Mouse (Mus musculus) embryonic facial prominence, embryonic 11.5 days (tissue): ENCODE measurements around the gene Smad3. TPM values are rescaled to one million over a fixed set of nuclear protein-coding genes. Genes with fewer than 3 reads are reported as not detected.

Source experiments
- ATAC-seq: fragments of 200-750 bp; cut with Nextera tagmentation; replicated peaks from 2 replicates; pipeline ENCODE4 v1.8.0; 2017; ENCODE audit warnings: low read depth; ENCODE audit not compliant: insufficient number of reproducible peaks, low FRiP score, low TSS enrichment
- DNase-seq: peaks from one replicate; pipeline ENCODE4 v3.0.0-alpha.2; 2015; ENCODE audit warnings: low spot score
- H3K27ac ChIP-seq: fragments of 300-500 bp; sonication (generic); replicated peaks from 2 replicates; pipeline ENCODE4 v1.5.1; 2014; ENCODE audit warnings: mild to moderate bottlenecking, low read depth, low read length, control low read depth
- H3K27me3 ChIP-seq: fragments of 300-500 bp; sonication (generic); 2 replicates; pipeline ENCODE4 v1.6.1; 2014; ENCODE audit warnings: mild to moderate bottlenecking, low read length, moderate library complexity, mixed read lengths; ENCODE audit not compliant: control insufficient read depth, insufficient read depth
- H3K36me3 ChIP-seq: fragments of 300-500 bp; sonication (generic); replicated peaks from 2 replicates; pipeline ENCODE4 v1.6.1; 2014; ENCODE audit warnings: low read depth, mild to moderate bottlenecking, low read length, moderate library complexity, mixed read lengths; ENCODE audit not compliant: control insufficient read depth, insufficient read depth
- H3K4me1 ChIP-seq: fragments of 300-500 bp; sonication (generic); 2 replicates; pipeline ENCODE4 v1.6.1; 2014; ENCODE audit warnings: low read length, mixed read lengths; ENCODE audit not compliant: control insufficient read depth, insufficient read depth
- H3K4me2 ChIP-seq: fragments of 300-500 bp; sonication (generic); 2 replicates; pipeline ENCODE4 v1.6.1; 2014; ENCODE audit warnings: low read depth, mild to moderate bottlenecking, control low read depth, low read length, moderate library complexity
- H3K4me3 ChIP-seq: fragments of 300-500 bp; sonication (generic); 2 replicates; pipeline ENCODE4 v1.5.1; 2014; ENCODE audit warnings: low read depth, low read length, control low read depth
- H3K9ac ChIP-seq: fragments of 300-500 bp; sonication (generic); replicated peaks from 2 replicates; pipeline ENCODE4 v1.6.1; 2014; ENCODE audit warnings: mild to moderate bottlenecking, control low read depth, low read length
- H3K9me3 ChIP-seq: fragments of 300-500 bp; sonication (generic); replicated peaks from 2 replicates; pipeline ENCODE4 v1.6.1; 2016; ENCODE audit warnings: mild to moderate bottlenecking, low read length, inconsistent platforms, mixed read lengths; ENCODE audit not compliant: control insufficient read depth
- whole genome bisulfite sequencing: fragments of 180-500 bp; shearing (Covaris S2); extraction: QIAGEN DNeasy Blood & Tissue Kit; methylation state at CpG from one replicate; pipeline ENCODE4 v1.1.7; 2014; 5-methylcytosine and 5-hydroxymethylcytosine counted together
- polyA plus RNA-seq: library from polyadenylated mRNA; unstranded; fragments of >200 nt; fragmentation: Nextera tagmentation; extraction: Ambion mirVana; gene quantifications from 2 replicates; pipeline ENCODE4 v1.2.1, GENCODE M21; 2014

Gene Smad3
- polyA plus RNA-seq, 1 experiment from 2014 or later: 19.0 TPM

- Histone ChIP-seq H3K9me3 (no peaks in the 10 kb centered on the region), H3K4me2 (no peak overlapping the region), H3K4me1 (no peaks in the 10 kb centered on the region), H3K4me3 (no peak overlapping the region), H3K27me3 (no peaks in the 10 kb centered on the region), H3K36me3 (no peaks in the 10 kb centered on the region), H3K27ac (no peak overlapping the region), H3K9ac (no peak overlapping the region)
- DNase-seq (no peak), ATAC-seq (no peak)
- 20% methylated on average over 6 of the region's 6 CpGs for WGBS
Measured at GRCm38 (mm10) chr9:63791275-63791674, 33.5 kb upstream of the Smad3 start.

- H3K27ac ChIP-seq: no peak overlapping the region
- H3K9ac ChIP-seq: no peak overlapping the region
- no peak overlapping the region for H3K4me2 ChIP-seq
- no peaks in the 10 kb centered on the region for H3K36me3 ChIP-seq
- H3K4me1 ChIP-seq: no peaks in the 10 kb centered on the region
- WGBS: 95% methylated on average over 4 of the region's 4 CpGs
- no peaks in the 10 kb centered on the region for H3K27me3 ChIP-seq
- H3K4me3 ChIP-seq: no peak overlapping the region
- no peaks in the 10 kb centered on the region for H3K9me3 ChIP-seq
- no peak for ATAC-seq
- no peak for DNase-seq
Measured at GRCm38 (mm10) chr9:63790222-63790621, 32.4 kb upstream of the Smad3 start.

GRCm38 (mm10) chr9:63789386-63789785 is 31.6 kb upstream of the Smad3 start:
- DNase-seq (no peak), ATAC-seq (no peak)
- Histone ChIP-seq H3K27me3 (no peaks in the 10 kb centered on the region), H3K27ac (no peak overlapping the region), H3K4me3 (no peak overlapping the region), H3K4me2 (no peak overlapping the region), H3K4me1 (no peaks in the 10 kb centered on the region), H3K36me3 (no peaks in the 10 kb centered on the region), H3K9ac (no peak overlapping the region), H3K9me3 (no peaks in the 10 kb centered on the region)
- 59% methylated on average over 7 of the region's 7 CpGs for WGBS

GRCm38 (mm10) chr9:63787606-63788005 is 29.8 kb upstream of the Smad3 start:
- Histone ChIP-seq H3K9ac (no peak overlapping the region), H3K9me3 (no peaks in the 10 kb centered on the region), H3K27me3 (no peaks in the 10 kb centered on the region), H3K4me2 (no peak overlapping the region), H3K4me3 (no peak overlapping the region), H3K27ac (no peak overlapping the region), H3K36me3 (no peaks in the 10 kb centered on the region), H3K4me1 (no peaks in the 10 kb centered on the region)
- 26% methylated on average over 3 of the region's 3 CpGs for WGBS
- DNase-seq (no peak), ATAC-seq (no peak)

- DNase-seq (peak; percentile 56), ATAC-seq (no peak)
- H3K4me1 ChIP-seq: no peaks in the 10 kb centered on the region
- no peak overlapping the region for H3K27ac ChIP-seq
- no peak overlapping the region for H3K4me3 ChIP-seq
- 11% methylated on average over 2 of the region's 2 CpGs for WGBS
- H3K27me3 ChIP-seq: no peaks in the 10 kb centered on the region
- no peak overlapping the region for H3K4me2 ChIP-seq
- H3K36me3 ChIP-seq: no peaks in the 10 kb centered on the region
- no peak overlapping the region for H3K9ac ChIP-seq
- H3K9me3 ChIP-seq: no peaks in the 10 kb centered on the region
Measured at GRCm38 (mm10) chr9:63787086-63787485, 29.3 kb upstream of the Smad3 start.

- no peaks in the 10 kb centered on the region for H3K36me3 ChIP-seq
- H3K4me1 ChIP-seq: no peaks in the 10 kb centered on the region; the same call in 1 of the 2 replicates
- no peak overlapping the region for H3K9ac ChIP-seq
- ATAC-seq (no peak), DNase-seq (peak; percentile 25)
- no peak overlapping the region for H3K27ac ChIP-seq
- H3K27me3 ChIP-seq: no peaks in the 10 kb centered on the region
- WGBS: 13% methylated on average over 5 of the region's 5 CpGs
- no peak overlapping the region for H3K4me2 ChIP-seq
- H3K4me3 ChIP-seq: no peak overlapping the region
- no peaks in the 10 kb centered on the region for H3K9me3 ChIP-seq
Measured at GRCm38 (mm10) chr9:63786026-63786670, 28.4 kb upstream of the Smad3 start.

- ATAC-seq (no peak), DNase-seq (no peak)
- Histone ChIP-seq H3K9ac (no peak overlapping the region), H3K9me3 (no peaks in the 10 kb centered on the region), H3K4me3 (no peak overlapping the region), H3K27ac (no peak overlapping the region), H3K4me2 (no peak overlapping the region), H3K4me1 (peaks cover 5% of the 10 kb centered on the region), H3K27me3 (no peaks in the 10 kb centered on the region), H3K36me3 (no peaks in the 10 kb centered on the region)
- WGBS: 55% methylated on average over 5 of the region's 5 CpGs
Measured at GRCm38 (mm10) chr9:63785492-63785891, 27.7 kb upstream of the Smad3 start.

- H3K36me3 ChIP-seq: no peaks in the 10 kb centered on the region
- no peak overlapping the region for H3K4me2 ChIP-seq
- ATAC-seq (no peak), DNase-seq (no peak)
- H3K27me3 ChIP-seq: no peaks in the 10 kb centered on the region
- H3K4me1 ChIP-seq: peaks cover 11% of the 10 kb centered on the region
- no peak overlapping the region for H3K4me3 ChIP-seq
- 84% methylated on average over 3 of the region's 3 CpGs for WGBS
- H3K27ac ChIP-seq: no peak overlapping the region
- H3K9ac ChIP-seq: no peak overlapping the region
- no peaks in the 10 kb centered on the region for H3K9me3 ChIP-seq
Measured at GRCm38 (mm10) chr9:63784597-63784996, 26.8 kb upstream of the Smad3 start.
